Mouse (Mus musculus): Measurements from ENCODE around the gene Cdk15.

Gene Cdk15

DNA sequence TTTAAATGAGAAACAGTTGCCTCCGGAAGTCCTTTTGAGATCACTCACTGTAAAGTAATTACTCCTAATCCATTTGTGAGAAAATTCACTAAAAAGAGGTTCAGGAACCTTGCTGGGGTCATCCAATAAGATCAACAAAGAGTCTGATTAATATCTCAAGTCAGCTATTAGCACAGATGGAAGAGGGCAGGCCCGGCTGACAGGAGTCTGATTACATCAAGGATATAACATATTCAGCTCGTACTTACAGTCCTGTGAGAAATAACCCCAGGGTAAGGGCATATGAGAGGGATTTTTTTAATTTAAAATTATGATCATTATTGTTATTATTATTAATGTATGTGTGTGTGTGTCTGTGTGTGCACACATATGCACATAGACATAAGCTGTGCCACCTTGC is 15.5 kb downstream of the Cdk15 start:
- no peak for DNase-seq (ENCODE audit: extremely low read depth, low read depth, low spot score)

DNA sequence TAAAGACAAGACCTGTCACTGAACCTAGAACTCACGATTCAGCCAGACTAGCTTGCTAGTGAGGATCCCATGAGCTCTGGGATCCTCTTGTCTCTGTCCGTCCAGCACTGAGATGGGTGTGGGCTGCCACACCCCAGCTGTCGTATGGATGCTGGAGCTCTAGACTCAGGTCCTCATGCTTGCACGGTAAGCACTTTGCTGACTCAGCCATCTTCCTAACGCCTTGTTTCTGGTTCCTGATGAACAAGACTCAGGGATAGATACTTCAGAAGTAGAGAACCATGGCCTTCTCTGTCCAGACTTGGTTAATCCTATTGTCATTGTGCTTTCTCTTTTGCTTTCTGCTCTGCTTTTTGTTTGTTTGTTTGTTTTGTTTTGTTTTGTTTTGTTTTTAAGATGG is 29.2 kb downstream of the Cdk15 start:
- DNase-seq (ENCODE audit: extremely low read depth, low read depth, low spot score) = no peak

DNA sequence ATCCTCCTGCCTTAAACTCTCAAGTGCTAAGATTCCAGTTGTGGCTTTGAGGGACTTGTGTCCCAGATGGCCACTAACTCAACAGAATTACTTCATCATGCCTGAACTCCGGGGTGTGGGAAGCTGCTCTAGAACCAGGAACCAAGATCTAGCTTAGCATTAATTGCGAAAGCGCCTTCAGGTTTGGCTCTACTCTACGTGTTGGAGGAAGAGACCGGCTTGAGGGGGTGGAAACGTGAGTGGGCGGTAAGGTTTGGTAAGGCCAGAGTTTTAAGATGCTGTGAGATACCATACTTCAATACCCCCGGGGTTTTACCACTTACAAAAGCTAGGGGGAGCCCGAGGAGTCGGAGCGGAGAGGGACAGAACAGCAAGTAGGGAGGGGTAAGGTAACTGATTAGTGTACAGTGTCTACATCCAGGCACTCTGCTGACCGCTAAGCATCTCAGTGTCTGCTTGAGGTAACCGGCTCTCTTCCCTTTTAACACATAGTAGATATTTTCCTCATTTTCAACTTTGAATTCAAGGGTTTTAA is 29.7 kb downstream of the Cdk15 start:
- peak; percentile 84 for DNase-seq (ENCODE audit: extremely low read depth, low read depth, low spot score)

DNA sequence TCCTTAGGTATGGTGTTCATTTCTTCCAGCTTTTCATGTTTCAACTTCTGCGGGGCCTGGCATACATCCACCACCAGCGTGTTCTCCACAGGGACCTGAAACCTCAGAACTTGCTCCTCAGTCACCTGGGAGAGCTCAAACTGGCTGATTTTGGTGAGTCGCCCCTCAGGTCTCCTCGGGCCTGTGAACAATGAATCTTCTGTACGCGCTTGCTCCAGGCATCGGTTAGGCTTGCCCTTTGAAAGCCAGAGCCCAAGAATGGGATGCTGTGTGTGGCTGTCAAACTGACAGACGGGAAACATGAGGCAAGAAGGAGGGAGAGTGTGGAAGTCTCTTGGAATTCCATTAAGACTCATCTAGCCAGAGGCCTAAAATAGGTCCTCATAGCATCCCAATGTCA is 31.0 kb downstream of the Cdk15 start:
- DNase-seq (ENCODE audit: extremely low read depth, low read depth, low spot score) = no peak

DNA sequence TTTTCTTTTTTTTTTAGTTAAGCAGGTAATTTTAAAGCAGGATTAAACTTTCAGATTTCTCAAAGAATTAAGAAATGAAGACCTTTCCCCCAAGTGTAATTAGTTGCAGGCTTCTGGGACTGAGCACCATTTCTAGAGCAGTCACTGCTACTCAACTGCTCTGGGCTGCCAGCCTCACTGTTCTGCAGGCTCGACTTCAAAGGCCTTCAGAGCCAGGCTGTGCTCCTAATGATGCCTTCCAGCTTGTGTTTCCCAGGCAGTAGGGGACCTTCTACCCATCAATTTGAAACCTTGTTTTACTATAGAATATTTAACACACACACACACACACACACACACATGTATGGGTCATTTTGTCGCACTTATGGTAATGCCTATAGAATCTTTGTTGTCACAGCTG is 34.9 kb downstream of the Cdk15 start:
- no peak for DNase-seq (ENCODE audit: extremely low read depth, low read depth, low spot score)

GRCm38 (mm10) chr1:59295769-59296168 is 39.1 kb downstream of the Cdk15 start:
- DNase-seq (ENCODE audit: extremely low read depth, low read depth, low spot score) = no peak

GRCm38 (mm10) chr1:59297167-59297566 is 40.5 kb downstream of the Cdk15 start:
- no peak for DNase-seq (ENCODE audit: extremely low read depth, low read depth, low spot score)

DNA sequence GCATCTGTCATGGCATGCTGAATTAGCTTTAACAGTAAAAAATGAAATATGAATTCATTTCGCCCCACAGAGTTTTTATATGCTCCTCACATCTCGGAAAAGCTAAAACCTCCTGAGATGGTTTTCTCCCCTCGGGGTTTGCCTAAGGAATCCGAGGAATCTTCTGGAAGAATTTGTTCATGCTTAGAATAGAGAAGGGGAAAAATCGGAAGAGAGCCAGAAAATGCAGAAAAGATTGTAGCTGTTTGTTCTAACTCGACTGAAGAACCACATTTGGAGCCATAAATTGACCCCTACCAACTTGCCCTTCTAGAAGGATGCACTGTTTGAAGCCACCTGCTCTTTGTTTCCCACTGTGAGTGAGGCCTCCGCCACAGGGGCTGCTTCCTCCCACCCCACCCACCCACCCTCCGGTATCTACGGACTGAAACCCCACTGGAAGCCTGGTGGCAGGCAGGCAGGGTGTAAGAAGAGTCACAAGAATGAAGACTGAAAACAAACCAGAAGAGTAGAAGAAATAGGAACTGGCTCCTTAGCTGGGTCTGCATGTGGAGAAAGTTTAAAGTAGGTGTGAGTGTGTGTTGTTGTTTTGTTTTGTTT is 41.9 kb downstream of the Cdk15 start:
- DNase-seq (ENCODE audit: extremely low read depth, low read depth, low spot score) = no peak

DNA sequence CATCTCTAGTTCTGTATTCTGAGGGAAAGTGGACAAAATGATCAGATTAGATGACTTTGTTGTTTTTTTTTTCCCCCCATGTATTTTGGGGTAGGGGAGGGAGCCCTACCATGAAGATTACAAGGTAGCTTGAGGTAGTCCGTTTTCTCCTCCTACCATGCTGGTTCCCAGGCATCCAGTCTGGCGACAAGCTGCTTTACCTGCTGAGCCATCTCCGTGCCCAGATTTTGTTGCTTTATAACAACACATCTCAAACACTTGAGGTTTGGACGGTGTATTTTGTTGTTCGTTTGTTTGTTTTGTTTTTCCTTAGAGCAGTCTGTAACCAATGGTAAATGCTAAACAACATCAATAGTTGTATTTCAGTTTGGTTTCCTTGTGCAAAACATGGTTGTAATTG is 50.6 kb downstream of the Cdk15 start:
- no peak for DNase-seq (ENCODE audit: extremely low read depth, low read depth, low spot score)

DNA sequence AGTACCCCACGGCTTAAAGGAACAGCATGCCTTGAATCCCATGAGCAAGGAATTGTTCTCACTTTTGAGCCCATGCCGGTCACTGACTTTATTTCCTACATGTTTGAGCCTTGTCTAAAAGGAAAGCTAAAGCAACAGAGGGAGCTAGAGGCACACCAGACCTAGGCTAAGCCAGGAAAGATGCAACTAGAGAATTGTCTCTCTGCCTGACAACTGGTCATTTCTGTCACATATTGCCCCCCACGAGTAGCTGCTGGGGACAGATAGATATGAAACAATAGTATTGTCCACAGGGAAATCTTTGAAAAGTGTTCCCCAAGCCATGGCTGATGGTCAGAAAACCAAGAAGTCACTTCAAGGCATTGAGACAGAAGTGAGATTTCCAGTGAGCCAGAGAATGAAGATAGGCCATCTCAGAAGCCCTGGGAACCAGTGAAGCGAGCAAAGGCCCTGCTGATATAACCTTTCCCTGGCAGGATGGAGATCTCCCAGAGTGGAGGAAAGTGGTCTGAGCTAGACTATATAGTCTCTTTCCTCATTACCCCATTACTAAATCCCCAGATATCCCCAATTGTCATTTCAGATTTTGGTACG is 54.7 kb downstream of the Cdk15 start:
- no peak for DNase-seq (ENCODE audit: extremely low read depth, low read depth, low spot score)

DNA sequence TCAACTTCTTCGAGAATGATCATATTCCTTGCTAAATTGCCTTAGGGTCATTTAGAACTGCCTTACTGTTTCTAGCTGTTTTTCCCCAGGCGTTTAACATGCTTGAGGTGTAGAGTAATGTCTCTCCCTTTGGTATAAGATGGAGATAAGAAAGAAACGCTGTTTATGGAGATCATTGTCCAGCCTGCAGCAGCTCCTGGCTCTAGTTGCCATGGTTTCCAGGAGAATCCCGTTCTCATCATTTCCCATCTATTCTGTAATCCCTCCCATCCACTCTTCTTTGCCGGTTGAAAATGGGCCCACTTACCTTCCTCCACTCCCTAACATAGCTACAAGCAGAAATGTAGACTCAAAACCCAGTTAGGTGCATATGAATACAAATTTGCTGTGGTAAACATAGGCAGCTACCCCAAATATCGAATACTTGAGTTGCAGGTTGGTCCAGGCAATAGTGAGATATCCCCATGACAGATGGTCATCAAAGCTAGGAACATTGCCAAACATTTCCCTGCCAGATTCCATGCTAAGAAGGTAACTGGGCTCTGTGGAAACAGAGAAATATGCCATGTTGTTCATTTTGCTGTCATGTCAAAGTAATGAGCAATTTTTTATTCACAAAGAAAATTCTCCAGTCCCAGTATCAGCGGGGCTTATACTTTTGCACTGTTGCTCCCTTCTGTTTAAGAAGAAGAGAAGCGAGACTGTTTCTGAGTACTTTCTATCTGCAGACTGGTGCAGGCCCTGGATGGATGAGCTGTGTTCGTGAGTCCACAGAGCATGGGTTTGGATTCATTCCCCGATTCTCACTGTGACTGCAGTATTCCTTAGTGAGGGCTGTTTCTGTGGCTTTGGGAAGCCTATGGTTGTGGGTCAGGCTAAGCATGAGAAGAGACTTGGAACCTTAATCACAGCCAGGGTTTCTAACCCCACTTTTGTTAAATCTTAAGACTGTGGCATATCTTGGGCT is 55.8 kb downstream of the Cdk15 start:
- DNase-seq (ENCODE audit: extremely low read depth, low read depth, low spot score) = no peak

- DNase-seq (ENCODE audit: extremely low read depth, low read depth, low spot score) = no peak
Observed at GRCm38 (mm10) chr1:59313154-59313940, 56.6 kb downstream of the Cdk15 start.

DNA sequence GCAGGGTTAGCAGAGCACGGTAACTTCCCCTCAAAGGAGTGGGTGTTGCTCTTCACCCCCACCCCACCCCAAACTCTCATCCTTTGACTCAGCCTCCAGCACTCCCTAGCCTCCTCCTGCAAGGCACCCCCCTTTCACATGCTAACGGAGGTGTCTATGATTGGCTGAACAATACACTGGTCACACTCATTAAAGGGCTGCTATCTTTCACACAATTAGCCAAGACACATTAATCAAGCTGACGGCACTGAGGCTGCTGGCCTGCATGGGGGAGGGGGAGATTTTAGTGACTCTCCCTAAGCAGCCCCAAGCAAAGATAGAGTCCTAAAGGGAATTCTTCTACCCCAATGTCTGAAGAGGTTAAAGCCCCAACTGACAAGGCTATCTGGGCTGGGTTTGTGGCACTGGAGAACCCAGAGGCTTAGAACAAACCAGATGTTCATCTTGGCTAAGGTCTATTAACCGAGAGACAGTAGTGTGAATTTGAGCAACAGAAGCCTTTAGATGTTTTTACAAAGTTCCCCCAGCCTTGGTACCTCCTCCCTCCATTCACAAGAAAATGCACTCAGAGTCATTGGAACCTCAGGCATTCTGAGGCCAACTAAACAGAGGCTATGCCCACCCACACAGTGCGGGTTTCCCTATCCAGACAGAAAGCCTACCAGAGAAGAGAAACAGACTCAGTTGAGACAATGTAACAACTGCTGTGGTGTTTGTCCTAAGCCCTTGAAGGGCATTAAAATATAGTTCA is 58.5 kb downstream of the Cdk15 start:
- DNase-seq (ENCODE audit: extremely low read depth, low read depth, low spot score) = no peak

DNA sequence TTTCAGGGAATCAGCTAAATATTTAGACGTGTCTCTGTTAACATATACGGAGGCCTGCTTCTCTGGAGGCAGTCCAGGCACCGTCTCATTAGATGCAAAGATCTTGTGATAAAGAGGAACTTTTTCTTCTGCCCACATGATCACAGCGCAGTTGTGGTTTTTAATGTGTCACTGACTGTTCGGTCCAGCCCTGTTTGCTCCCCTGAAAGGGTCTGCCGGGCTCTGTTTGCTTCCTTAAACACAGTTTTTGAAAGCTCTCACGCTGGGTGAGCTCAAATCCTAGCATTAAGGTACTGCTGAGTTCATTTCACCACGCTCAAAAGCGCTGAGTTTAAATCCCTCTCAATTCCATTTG is 59.3 kb downstream of the Cdk15 start:
- DNase-seq (ENCODE audit: extremely low read depth, low read depth, low spot score) = no peak

- DNase-seq (ENCODE audit: extremely low read depth, low read depth, low spot score) = peak; percentile 11
Observed at GRCm38 (mm10) chr1:59316386-59317051, 59.8 kb downstream of the Cdk15 start.

GRCm38 (mm10) chr1:59317397-59317796 is 60.7 kb downstream of the Cdk15 start:
- DNase-seq (ENCODE audit: extremely low read depth, low read depth, low spot score) = no peak

- no peak for DNase-seq (ENCODE audit: extremely low read depth, low read depth, low spot score)
Observed at GRCm38 (mm10) chr1:59318878-59319277, 62.2 kb downstream of the Cdk15 start.

GRCm38 (mm10) chr1:59321076-59321879 is 64.6 kb downstream of the Cdk15 start:
- DNase-seq (ENCODE audit: extremely low read depth, low read depth, low spot score) = no peak

Measured in fat pad, adult 2 months (tissue).